Mouse (Mus musculus): ENCODE results near the gene Clec4a1. TPM values are rescaled to one million over a fixed set of nuclear protein-coding genes. Genes with fewer than 3 reads are reported as not detected.

Clec4a1 gene
- 26.6 and 29.1 TPM in 2 replicates for total RNA-seq (2023)

DNA sequence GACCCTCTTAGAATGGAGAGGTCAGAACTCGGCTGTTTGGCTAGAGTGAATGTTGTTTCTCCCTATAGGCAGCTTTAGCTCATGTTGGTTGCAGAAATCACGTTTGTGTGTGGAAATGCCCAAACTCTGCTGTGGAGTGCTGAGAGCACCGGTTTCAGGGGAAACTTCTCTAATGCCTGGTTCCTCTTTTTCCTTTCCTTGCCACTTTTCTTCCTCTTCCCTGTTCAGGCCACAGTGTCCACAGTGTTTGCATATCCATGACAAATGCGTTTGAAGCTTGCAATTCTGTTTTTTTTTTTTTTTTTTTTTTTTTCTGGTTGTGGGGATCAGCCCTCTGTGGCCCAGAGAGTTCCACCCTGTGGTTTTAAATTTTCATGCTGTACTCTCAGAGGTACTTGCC is at the start of gene Clec4a1:
Gene Clec4a1 (plus strand): TSS at position 398 of the 400 bp plus-strand sequence.

DNA sequence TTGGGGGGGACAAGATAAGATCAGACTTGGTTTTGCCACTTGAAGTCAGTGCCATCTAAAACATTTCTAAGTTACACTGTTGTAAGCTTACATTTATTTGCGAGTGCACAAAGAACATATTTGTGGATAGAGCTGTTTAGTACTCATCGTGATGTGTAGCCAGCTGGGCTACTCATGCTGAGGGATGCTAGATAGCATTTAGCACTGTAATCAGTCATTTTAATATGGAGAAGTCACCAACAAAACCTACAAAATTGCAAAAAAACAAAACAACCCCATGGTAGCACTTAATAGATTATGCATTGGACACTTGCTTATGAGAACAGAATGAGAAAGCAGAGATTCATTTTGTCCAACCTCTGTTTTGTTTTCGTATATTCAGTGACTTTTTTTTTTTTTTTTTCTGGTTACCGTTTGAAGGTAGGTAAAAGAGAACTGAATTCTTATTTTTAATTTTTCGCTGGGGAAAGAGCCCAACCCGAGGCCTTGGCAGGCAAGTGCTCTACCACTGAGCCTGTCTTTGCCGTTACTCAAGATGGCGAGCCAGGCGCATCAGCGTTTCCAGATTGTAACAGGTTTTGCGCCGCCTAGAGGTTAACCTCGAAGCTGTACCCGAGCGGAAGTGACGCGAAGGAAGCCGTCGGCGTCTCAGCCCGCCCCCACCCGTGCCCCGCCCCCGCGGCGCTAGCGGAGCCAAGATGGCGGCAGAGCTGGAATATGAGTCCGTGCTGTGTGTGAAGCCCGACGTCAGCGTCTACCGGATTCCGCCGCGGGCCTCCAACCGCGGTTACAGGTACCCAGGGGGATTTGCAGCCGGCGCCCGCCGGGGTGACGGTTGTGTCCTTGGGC is 47.6 kb upstream of the Clec4a1 start, which contains the start of gene Necap1:
Gene Necap1 (plus strand): TSS at position 604 of the 849 bp plus-strand sequence.

GRCm38 (mm10) chr6:122952401-122952800 is 30.8 kb downstream of the Clec4a1 start, which contains the start of gene Clec4a3:
Gene Clec4a3 (plus strand): TSS chr6:122952515.

Other genes starting within 250 kb of the Clec4a1 start
- not detected in 2 replicates for gene Nanog, start 214.4 kb upstream of the Clec4a1 start, total RNA-seq (2023)
- 658 and 692 TPM in 2 replicates for gene Slc2a3, start 120.2 kb upstream of the Clec4a1 start, total RNA-seq (2023)
- 33.0 and 36.7 TPM in 2 replicates for gene Foxj2, start 101.9 kb upstream of the Clec4a1 start, total RNA-seq (2023)
- 0.22 and 0.23 TPM in 2 replicates for gene C3ar1, start 65.7 kb upstream of the Clec4a1 start, total RNA-seq (2023)
- 74.1 and 94.6 TPM in 2 replicates for gene Necap1, start 47.4 kb upstream of the Clec4a1 start, total RNA-seq (2023)
- 25.1 and 35.3 TPM in 2 replicates for gene Clec4a3, start 30.7 kb downstream of the Clec4a1 start, total RNA-seq (2023)
- gene Clec4a4, start 68.5 kb downstream of the Clec4a1 start, total RNA-seq (2023): not detected in 2 replicates
- gene Clec4b1, start 128.1 kb downstream of the Clec4a1 start, total RNA-seq (2023): 1.1 and 2.1 TPM in 2 replicates
- gene Clec4a2, start 184.6 kb downstream of the Clec4a1 start, total RNA-seq (2023): 190 and 192 TPM in 2 replicates